Mouse (Mus musculus) liver, embryonic 12.5 days (tissue): ENCODE measurements around the gene Lmln. TPM values are rescaled to one million over a fixed set of nuclear protein-coding genes. Genes with fewer than 3 reads are reported as not detected.
"Not testable (repeated sequence)": the region's sequence is repeated elsewhere in the genome, so short reads cannot be mapped to it uniquely, and the experiment has no call there.

Experiments
- ATAC-seq: fragments of 200-750 bp; cut with Nextera tagmentation; 2 replicates; pipeline ENCODE4 v1.8.0; 2017; ENCODE audit warnings: moderate number of reproducible peaks, mild to moderate bottlenecking, moderate library complexity
- H3K27ac ChIP-seq: fragments of 300-500 bp; sonication (generic); 2 replicates; pipeline ENCODE4 v1.5.1; 2016; ENCODE audit warnings: mild to moderate bottlenecking
- H3K27me3 ChIP-seq: fragments of 300-500 bp; sonication (generic); replicated peaks from 2 replicates; pipeline ENCODE4 v1.6.1; 2016; ENCODE audit warnings: mild to moderate bottlenecking, moderate library complexity
- H3K36me3 ChIP-seq: fragments of 300-500 bp; sonication (generic); 2 replicates; pipeline ENCODE4 v1.6.1; 2016; ENCODE audit warnings: mild to moderate bottlenecking, moderate library complexity
- H3K4me1 ChIP-seq: fragments of 300-500 bp; sonication (generic); 2 replicates; pipeline ENCODE4 v1.6.1; 2016
- H3K4me2 ChIP-seq: fragments of 300-500 bp; sonication (generic); 2 replicates; pipeline ENCODE4 v1.6.1; 2016; ENCODE audit warnings: mild to moderate bottlenecking, moderate library complexity
- H3K4me3 ChIP-seq: fragments of 300-500 bp; sonication (generic); 2 replicates; pipeline ENCODE4 v1.5.1; 2016; ENCODE audit warnings: mild to moderate bottlenecking, moderate library complexity
- H3K9ac ChIP-seq: fragments of 300-500 bp; sonication (generic); 2 replicates; pipeline ENCODE4 v1.6.1; 2016; ENCODE audit warnings: mild to moderate bottlenecking, moderate library complexity
- H3K9me3 ChIP-seq: fragments of 300-500 bp; sonication (generic); replicated peaks from 2 replicates; pipeline ENCODE4 v1.6.1; 2016; ENCODE audit warnings: mild to moderate bottlenecking, moderate library complexity
- WGBS: fragments of 180-500 bp; shearing (Covaris S2); methylation state at CpG from one replicate; pipeline ENCODE4 v1.1.7; 2016; ENCODE audit not compliant: insufficient replicate concordance; 5-methylcytosine and 5-hydroxymethylcytosine counted together
- microRNA counts: library from miRNA; unstranded; fragments of <30 nt; microRNA quantifications from one replicate; lab custom pipeline; 2017
- microRNA-seq: library from miRNA; unstranded; fragments of <30 nt; microRNA quantifications from one replicate; pipeline ENCODE4, GENCODE M21; 2017
- polyA plus RNA-seq: library from polyadenylated mRNA; unstranded; fragments of >200 nt; fragmentation: Nextera tagmentation; extraction: Ambion mirVana; gene quantifications from 2 replicates; pipeline ENCODE4 v1.2.1, GENCODE M21; 2016

The Lmln gene
- polyA plus RNA-seq, 1 experiment from 2014 or later: 1.1 TPM

DNA sequence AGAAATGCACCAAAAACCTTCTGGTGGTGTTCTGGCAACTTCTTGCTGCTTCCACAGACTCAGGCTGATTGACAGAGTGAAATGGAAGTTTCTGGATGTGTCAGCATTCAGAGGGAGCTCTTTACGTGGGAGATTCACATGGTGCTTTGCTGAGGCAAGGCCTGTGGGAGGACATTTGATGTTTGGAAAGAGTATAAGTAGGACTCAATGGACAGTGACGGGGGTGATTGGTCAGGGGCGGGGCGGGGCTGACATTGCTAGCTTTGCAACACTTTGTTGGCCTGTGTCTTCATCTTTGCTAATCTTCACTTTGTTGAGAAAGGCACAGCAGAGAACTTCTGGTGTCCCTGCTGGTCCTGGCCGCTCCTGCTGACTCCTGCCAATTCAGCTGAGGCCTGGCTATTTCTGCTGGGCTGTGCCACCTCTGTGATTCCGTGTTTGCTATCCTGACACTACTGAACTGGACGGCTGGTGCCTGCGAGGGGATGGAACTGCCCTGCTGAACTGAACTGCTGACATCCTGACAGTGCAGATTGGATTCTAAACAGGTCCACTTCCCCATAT, 107.2 kb downstream of the Lmln start:
- Histone ChIP-seq H3K27ac (no peak overlapping the region), H3K4me1 (peaks cover 16% of the 10 kb centered on the region), H3K9me3 (no peaks in the 10 kb centered on the region), H3K9ac (no peak overlapping the region), H3K4me2 (no peak overlapping the region), H3K36me3 (no peaks in the 10 kb centered on the region), H3K4me3 (no peak overlapping the region), H3K27me3 (no peaks in the 10 kb centered on the region)
- ATAC-seq: no peak
- 69% methylated on average over 8 of the region's 8 CpGs for WGBS

GRCm38 (mm10) chr16:33170716-33171587, 108.6 kb downstream of the Lmln start:
- no peak overlapping the region for H3K27ac ChIP-seq
- no peak for ATAC-seq
- no peak overlapping the region for H3K4me3 ChIP-seq

GRCm38 (mm10) chr16:33171800-33172199, 109.5 kb downstream of the Lmln start:
- no peak for ATAC-seq
- peaks cover 16% of the 10 kb centered on the region for H3K4me1 ChIP-seq
- H3K4me3 ChIP-seq: no peak overlapping the region
- WGBS: 67% methylated on average over 6 of the region's 6 CpGs
- no peak overlapping the region for H3K9ac ChIP-seq
- no peaks in the 10 kb centered on the region for H3K36me3 ChIP-seq
- no peak overlapping the region for H3K4me2 ChIP-seq
- H3K9me3 ChIP-seq: no peaks in the 10 kb centered on the region
- H3K27ac ChIP-seq: no peak overlapping the region
- H3K27me3 ChIP-seq: no peaks in the 10 kb centered on the region

More at GRCm38 (mm10) chr16:33170716-33171587, 108.6 kb downstream of the Lmln start:
- WGBS: 62% methylated on average over 9 of the region's 9 CpGs
- no peak overlapping the region for H3K9ac ChIP-seq
- peaks cover 16% of the 10 kb centered on the region for H3K4me1 ChIP-seq
- no peak overlapping the region for H3K4me2 ChIP-seq
- H3K27me3 ChIP-seq: no peaks in the 10 kb centered on the region
- H3K36me3 ChIP-seq: no peaks in the 10 kb centered on the region
- H3K9me3 ChIP-seq: no peaks in the 10 kb centered on the region

GRCm38 (mm10) chr16:33173151-33173550, 110.8 kb downstream of the Lmln start:
- H3K36me3 ChIP-seq: no peaks in the 10 kb centered on the region
- peaks cover 16% of the 10 kb centered on the region for H3K4me1 ChIP-seq
- H3K27me3 ChIP-seq: no peaks in the 10 kb centered on the region
- H3K4me3 ChIP-seq: no peak overlapping the region
- H3K4me2 ChIP-seq: no peak overlapping the region
- H3K27ac ChIP-seq: no peak overlapping the region
- ATAC-seq: no peak
- WGBS: 58% methylated on average over 5 of the region's 5 CpGs
- H3K9ac ChIP-seq: no peak overlapping the region
- H3K9me3 ChIP-seq: no peaks in the 10 kb centered on the region

DNA sequence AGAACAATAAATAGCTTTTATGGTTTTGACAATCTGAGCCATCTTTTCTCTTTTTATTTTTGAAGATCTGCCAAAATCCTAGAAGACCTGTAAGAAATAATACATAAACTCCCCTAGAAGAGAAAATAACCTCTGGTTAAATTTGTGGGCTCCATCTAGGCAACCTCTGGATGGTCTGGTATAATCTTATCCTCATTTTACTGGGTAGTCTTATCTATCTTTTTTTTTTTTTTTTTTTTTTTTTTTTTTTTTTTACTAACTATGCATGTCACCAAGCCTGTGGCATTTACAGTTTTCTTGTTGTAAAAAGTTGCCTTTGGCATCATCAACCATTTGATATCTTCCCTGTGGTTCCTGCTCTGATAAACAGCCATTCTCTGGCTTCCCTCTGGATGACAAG, 112.4 kb downstream of the Lmln start:
- no peak overlapping the region for H3K9ac ChIP-seq
- ATAC-seq: no peak
- no peak overlapping the region for H3K4me3 ChIP-seq
- H3K36me3 ChIP-seq: no peaks in the 10 kb centered on the region
- H3K9me3 ChIP-seq: no peaks in the 10 kb centered on the region
- no peaks in the 10 kb centered on the region for H3K27me3 ChIP-seq
- no peak overlapping the region for H3K27ac ChIP-seq
- peaks cover 16% of the 10 kb centered on the region for H3K4me1 ChIP-seq
- no peak overlapping the region for H3K4me2 ChIP-seq

DNA sequence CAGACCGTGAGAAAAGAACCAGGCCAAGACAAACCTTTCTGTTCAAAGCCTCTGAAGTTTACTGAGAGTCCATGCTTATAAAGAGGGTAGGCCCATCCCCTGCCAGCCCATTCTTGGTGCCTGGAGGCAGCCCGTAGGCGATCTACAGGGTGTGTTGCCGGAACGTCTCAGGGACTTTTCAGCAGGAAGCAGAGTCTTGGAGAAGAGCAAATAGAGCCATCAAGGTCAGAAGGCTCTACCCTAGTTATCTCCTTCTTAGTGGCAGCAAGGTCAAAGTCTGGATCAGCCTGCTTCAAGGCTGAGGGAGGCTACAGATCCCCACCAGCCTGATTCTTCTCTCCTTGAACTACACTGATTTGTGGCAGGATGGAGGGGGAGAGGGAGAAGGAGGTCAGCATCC, 114.5 kb downstream of the Lmln start:
- H3K36me3 ChIP-seq, H3K4me1 ChIP-seq, H3K4me2 ChIP-seq, H3K27ac ChIP-seq, H3K27me3 ChIP-seq, H3K4me3 ChIP-seq, ATAC-seq, H3K9ac ChIP-seq, H3K9me3 ChIP-seq: not testable (repeated sequence)
- WGBS: 86% methylated on average over 5 of the region's 5 CpGs

MicroRNA genes within 50 kb of the gene (microRNA counts, 519-probe panel; counts per million panel counts)
- 582 counts per million, percentile 70 among the panel's probes with 10 or more counts for microRNA mmu-miR-1947 (lab: Ali Mortazavi, UCI)

Small RNA genes within 50 kb of the gene (microRNA-seq; reads per million reads assigned to microRNA genes)
- gene Gm22231 (not detected), gene Mir1947 (6.3 reads per million, percentile 12 among the genes with 10 or more reads in this experiment)

Other genes with a start within 250 kb of the Lmln start
- 45.7 and 50.7 TPM in 2 replicates for gene Fyttd1, start 185.0 kb upstream of the Lmln start, polyA plus RNA-seq
- 7.3 and 7.7 TPM in 2 replicates for gene Rubcn, start 184.8 kb upstream of the Lmln start, polyA plus RNA-seq
- 9.9 and 10.1 TPM in 2 replicates for gene Lrch3, start 148.4 kb upstream of the Lmln start, polyA plus RNA-seq
- 1.4 and 1.7 TPM in 2 replicates for gene Iqcg, start 6.3 kb upstream of the Lmln start, polyA plus RNA-seq
- gene Rpl35a, start 6.1 kb upstream of the Lmln start, polyA plus RNA-seq: 867 and 937 TPM in 2 replicates
- gene Osbpl11, start 122.5 kb downstream of the Lmln start, polyA plus RNA-seq: 11.0 and 11.2 TPM in 2 replicates
- 31.3 and 34.5 TPM in 2 replicates for gene Snx4, start 188.9 kb downstream of the Lmln start, polyA plus RNA-seq